Mouse (Mus musculus) intestine, postnatal 0 days (tissue): ENCODE results near the gene Farsa. TPM values are rescaled to one million over a fixed set of nuclear protein-coding genes. Genes with fewer than 3 reads are reported as not detected.

Source experiments
- ATAC-seq: fragments of 200-750 bp; cut with Nextera tagmentation; 2 replicates; pipeline ENCODE4 v1.8.0; 2017; ENCODE audit warnings: mild to moderate bottlenecking, moderate TSS enrichment, moderate library complexity
- H3K27ac ChIP-seq: fragments of 300-500 bp; sonication (generic); 2 replicates; pipeline ENCODE4 v1.5.1; 2014; ENCODE audit warnings: mild to moderate bottlenecking, low read depth, low read length, moderate library complexity
- H3K27me3 ChIP-seq: fragments of 300-500 bp; sonication (generic); replicated peaks from 2 replicates; pipeline ENCODE4 v1.6.1; 2014; ENCODE audit warnings: low read length, mixed read lengths; ENCODE audit not compliant: control insufficient read depth, insufficient read depth
- H3K36me3 ChIP-seq: fragments of 300-500 bp; sonication (generic); 2 replicates; pipeline ENCODE4 v1.6.1; 2014; ENCODE audit warnings: mild to moderate bottlenecking, moderate library complexity; ENCODE audit not compliant: control insufficient read depth, insufficient read depth
- H3K4me1 ChIP-seq: fragments of 300-500 bp; sonication (generic); replicated peaks from 2 replicates; pipeline ENCODE4 v1.6.1; 2014; ENCODE audit warnings: antibody characterized with exemption, low read length, mixed read lengths; ENCODE audit not compliant: control insufficient read depth, insufficient read depth
- H3K4me2 ChIP-seq: fragments of 300-500 bp; sonication (generic); replicated peaks from 2 replicates; pipeline ENCODE4 v1.6.1; 2014; ENCODE audit warnings: low read depth, mild to moderate bottlenecking, moderate library complexity
- H3K4me3 ChIP-seq: fragments of 300-500 bp; sonication (generic); 2 replicates; pipeline ENCODE4 v1.5.1; 2014; ENCODE audit warnings: low read depth, low read length
- H3K9ac ChIP-seq: fragments of 300-500 bp; sonication (generic); 2 replicates; pipeline ENCODE4 v1.6.1; 2014; ENCODE audit warnings: mild to moderate bottlenecking, low read depth, low read length
- H3K9me3 ChIP-seq: fragments of 300-500 bp; sonication (generic); 2 replicates; pipeline ENCODE4 v1.6.1; 2016; ENCODE audit warnings: mixed run types; ENCODE audit not compliant: control insufficient read depth
- CTCF ChIP-seq: sonication (generic); IDR thresholded peaks from 2 replicates; pipeline ENCODE4 v1.5.1; 2016; ENCODE audit warnings: low read depth, mild to moderate bottlenecking, control low read depth, antibody characterized with exemption, moderate library complexity
- WGBS: fragments of 180-500 bp; shearing (Covaris S2); extraction: QIAGEN DNeasy Blood & Tissue Kit; methylation state at CpG from one replicate; pipeline ENCODE4 v1.1.7; 2014; 5-methylcytosine and 5-hydroxymethylcytosine counted together
- polyA plus RNA-seq: library from polyadenylated mRNA; unstranded; fragments of >200 nt; fragmentation: Nextera tagmentation; extraction: Ambion mirVana; gene quantifications from 2 replicates; pipeline ENCODE4 v1.2.1, GENCODE M21; 2015

The Farsa gene
- polyA plus RNA-seq, 1 experiment from 2014 or later = 28.3 TPM

GRCm38 (mm10) chr8:84839411-84839810 lies 17.4 kb upstream of the Farsa start:
- H3K27me3 ChIP-seq = no peaks in the 10 kb centered on the region
- 77% methylated on average over 2 of the region's 2 CpGs for WGBS
- H3K36me3 ChIP-seq = peaks cover 70% of the 10 kb centered on the region
- peak overlapping the region; percentile 77; the same call in 1 of the 2 replicates for H3K4me3 ChIP-seq
- no peak overlapping the region for H3K9ac ChIP-seq
- no peak overlapping the region for H3K27ac ChIP-seq
- no peaks in the 10 kb centered on the region for H3K4me1 ChIP-seq
- no peak for ATAC-seq
- TF ChIP-seq CTCF = no peak
- peak overlapping the region; percentile 78 for H3K4me2 ChIP-seq
- H3K9me3 ChIP-seq = no peaks in the 10 kb centered on the region

- Histone ChIP-seq H3K36me3 (peaks cover 70% of the 10 kb centered on the region), H3K27me3 (no peaks in the 10 kb centered on the region)
Measured at GRCm38 (mm10) chr8:84839875-84840247, 16.9 kb upstream of the Farsa start.

GRCm38 (mm10) chr8:84840248-84840999 lies 16.4 kb upstream of the Farsa start, which contains the start of gene Rad23a:
Gene Rad23a (minus strand): TSS chr8:84840665.
- H3K4me1 ChIP-seq = peaks cover 3% of the 10 kb centered on the region; the same call in 1 of the 2 replicates
- no peak for TF ChIP-seq CTCF
- H3K27ac ChIP-seq = peak within 1 kb of the TSS; percentile 80
- H3K36me3 ChIP-seq = peaks cover 72% of the 10 kb centered on the region
- H3K4me3 ChIP-seq = peak within 1 kb of the TSS; percentile 77
- ATAC-seq = peak; percentile 94
- no peaks in the 10 kb centered on the region for H3K27me3 ChIP-seq
- peak within 1 kb of the TSS; percentile 78 for H3K4me2 ChIP-seq
- H3K9me3 ChIP-seq = no peaks in the 10 kb centered on the region
- WGBS = 0% methylated on average over 55 of the region's 55 CpGs
- peak within 1 kb of the TSS; percentile 73 for H3K9ac ChIP-seq

More at GRCm38 (mm10) chr8:84839875-84840247, 16.9 kb upstream of the Farsa start:
- H3K9me3 ChIP-seq = no peaks in the 10 kb centered on the region
- H3K9ac ChIP-seq = peak overlapping the region; percentile 73
- peak overlapping the region; percentile 77 for H3K4me3 ChIP-seq
- no peak for TF ChIP-seq CTCF
- H3K4me1 ChIP-seq = no peaks in the 10 kb centered on the region; the same call in 1 of the 2 replicates
- H3K27ac ChIP-seq = peak overlapping the region; percentile 80
- H3K4me2 ChIP-seq = peak overlapping the region; percentile 78
- no peak for ATAC-seq
- WGBS = under 1% methylated on average over 7 of the region's 7 CpGs

GRCm38 (mm10) chr8:84841514-84841913 lies 15.3 kb upstream of the Farsa start:
- peak overlapping the region; percentile 24; the same call in 1 of the 2 replicates for H3K27ac ChIP-seq
- no peak overlapping the region for H3K9ac ChIP-seq
- peaks cover 3% of the 10 kb centered on the region; the same call in 1 of the 2 replicates for H3K4me1 ChIP-seq
- H3K9me3 ChIP-seq = no peaks in the 10 kb centered on the region
- no peak for ATAC-seq
- 70% methylated on average over 1 of the region's 1 CpGs for WGBS
- peaks cover 61% of the 10 kb centered on the region for H3K36me3 ChIP-seq
- no peak overlapping the region for H3K4me3 ChIP-seq
- TF ChIP-seq CTCF = no peak
- no peaks in the 10 kb centered on the region for H3K27me3 ChIP-seq
- H3K4me2 ChIP-seq = no peak overlapping the region

- H3K4me3 ChIP-seq = peak overlapping the region; percentile 94; the same call in 1 of the 2 replicates
- TF ChIP-seq CTCF = no peak
- ATAC-seq = no peak
- H3K27ac ChIP-seq = peak overlapping the region; percentile 41; the same call in 1 of the 2 replicates
- H3K9ac ChIP-seq = no peak overlapping the region
- H3K4me1 ChIP-seq = peaks cover 7% of the 10 kb centered on the region; the same call in 1 of the 2 replicates
- H3K27me3 ChIP-seq = no peaks in the 10 kb centered on the region
- WGBS = 65% methylated on average over 9 of the region's 9 CpGs
- peaks cover 39% of the 10 kb centered on the region for H3K36me3 ChIP-seq
- no peaks in the 10 kb centered on the region for H3K9me3 ChIP-seq
- H3K4me2 ChIP-seq = peak overlapping the region; percentile 77
Measured at GRCm38 (mm10) chr8:84844397-84845070, 12.3 kb upstream of the Farsa start.
